Mouse (Mus musculus) lung, adult 2 months (tissue): ENCODE data around the gene Il21.

Experiments
- CTCF ChIP-seq: fragments of 200-500 bp; IDR thresholded peaks from 2 replicates; pipeline ENCODE4 v1.5.1; 2011; ENCODE audit warnings: mild to moderate bottlenecking, low read length, control low read depth; ENCODE audit not compliant: insufficient read depth
- POLR2A ChIP-seq: fragments of 200-500 bp; IDR thresholded peaks from 2 replicates; pipeline ENCODE4 v1.6.1; 2011; ENCODE audit warnings: low read depth, mild to moderate bottlenecking, control low read depth, low read length, borderline replicate concordance; ENCODE audit errors: extremely low read depth

GRCm38 (mm10) chr3:37232586-37233222, at the start of gene Il21:
- TF ChIP-seq CTCF (no peak), POLR2A (no peak)
